Mouse (Mus musculus): ENCODE measurements around the gene Chst11.

DNA sequence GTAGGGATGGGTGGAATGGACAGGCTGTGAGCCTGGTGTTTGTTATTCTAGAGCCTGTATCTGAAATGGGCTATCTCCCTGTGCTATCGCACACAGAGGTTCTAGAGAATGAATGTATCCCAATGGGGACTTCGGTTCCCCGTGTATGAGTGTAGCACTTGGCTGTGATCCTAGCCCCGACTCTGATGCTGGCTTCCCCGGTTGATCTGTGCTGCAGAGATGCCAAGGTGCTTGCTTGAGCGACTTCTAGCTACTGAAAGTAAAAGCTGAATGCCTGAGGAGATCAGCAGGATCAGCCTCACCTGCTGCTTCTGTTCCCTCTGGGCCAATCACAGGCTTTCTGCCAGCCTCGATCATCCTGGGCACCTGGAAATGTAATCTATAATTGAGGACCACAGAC lies 91.5 kb downstream of the Chst11 start:
- TF ChIP-seq POLR2A (IDR thresholded peaks at IDR 0.05; ENCODE audit: extremely low read depth, insufficient read depth, low read length), result no peak
- no peak for TF ChIP-seq CTCF (IDR thresholded peaks at IDR 0.05; ENCODE audit: extremely low read depth, insufficient read depth, low read length)
